Mouse (Mus musculus) forebrain, embryonic 13.5 days (tissue): ENCODE data around the gene Farp1. TPM values are rescaled to one million over a fixed set of nuclear protein-coding genes. Genes with fewer than 3 reads are reported as not detected.

Experiments used
- ATAC-seq: fragments of 200-750 bp; cut with Nextera tagmentation; 2 replicates; pipeline ENCODE4 v1.8.0; 2017
- H3K27ac ChIP-seq: fragments of 300-500 bp; sonication (generic); 2 replicates; pipeline ENCODE4 v1.5.1; 2015; ENCODE audit warnings: inconsistent platforms, mild to moderate bottlenecking, moderate library complexity
- H3K27me3 ChIP-seq: fragments of 300-500 bp; sonication (generic); 2 replicates; pipeline ENCODE4 v1.6.1; 2015; ENCODE audit warnings: mild to moderate bottlenecking, inconsistent platforms
- H3K36me3 ChIP-seq: fragments of 300-500 bp; sonication (generic); 2 replicates; pipeline ENCODE4 v1.6.1; 2015; ENCODE audit warnings: mild to moderate bottlenecking, inconsistent platforms; ENCODE audit not compliant: poor library complexity, severe bottlenecking
- H3K4me1 ChIP-seq: fragments of 300-500 bp; sonication (generic); 2 replicates; pipeline ENCODE4 v1.6.1; 2015; ENCODE audit warnings: inconsistent platforms
- H3K4me2 ChIP-seq: fragments of 300-500 bp; sonication (generic); 2 replicates; pipeline ENCODE4 v1.6.1; 2015; ENCODE audit warnings: inconsistent platforms, mild to moderate bottlenecking, moderate library complexity
- H3K4me3 ChIP-seq: fragments of 300-500 bp; sonication (generic); 2 replicates; pipeline ENCODE4 v1.5.1; 2015; ENCODE audit warnings: mild to moderate bottlenecking, inconsistent platforms
- H3K9ac ChIP-seq: fragments of 300-500 bp; sonication (generic); 2 replicates; pipeline ENCODE4 v1.6.1; 2015; ENCODE audit warnings: mild to moderate bottlenecking, inconsistent platforms
- H3K9me3 ChIP-seq: fragments of 300-500 bp; sonication (generic); replicated peaks from 2 replicates; pipeline ENCODE4 v1.6.1; 2016; ENCODE audit warnings: inconsistent platforms
- WGBS: fragments of 180-500 bp; shearing (Covaris S2); methylation state at CpG from one replicate; pipeline ENCODE4 v1.1.7; 2015; 5-methylcytosine and 5-hydroxymethylcytosine counted together
- polyA plus RNA-seq: library from polyadenylated mRNA; unstranded; fragments of >200 nt; fragmentation: Nextera tagmentation; extraction: Ambion mirVana; gene quantifications from 2 replicates; pipeline ENCODE4 v1.2.1, GENCODE M21; 2015

Farp1 gene
- polyA plus RNA-seq, 1 experiment from 2014 or later, result 15.9 TPM

DNA sequence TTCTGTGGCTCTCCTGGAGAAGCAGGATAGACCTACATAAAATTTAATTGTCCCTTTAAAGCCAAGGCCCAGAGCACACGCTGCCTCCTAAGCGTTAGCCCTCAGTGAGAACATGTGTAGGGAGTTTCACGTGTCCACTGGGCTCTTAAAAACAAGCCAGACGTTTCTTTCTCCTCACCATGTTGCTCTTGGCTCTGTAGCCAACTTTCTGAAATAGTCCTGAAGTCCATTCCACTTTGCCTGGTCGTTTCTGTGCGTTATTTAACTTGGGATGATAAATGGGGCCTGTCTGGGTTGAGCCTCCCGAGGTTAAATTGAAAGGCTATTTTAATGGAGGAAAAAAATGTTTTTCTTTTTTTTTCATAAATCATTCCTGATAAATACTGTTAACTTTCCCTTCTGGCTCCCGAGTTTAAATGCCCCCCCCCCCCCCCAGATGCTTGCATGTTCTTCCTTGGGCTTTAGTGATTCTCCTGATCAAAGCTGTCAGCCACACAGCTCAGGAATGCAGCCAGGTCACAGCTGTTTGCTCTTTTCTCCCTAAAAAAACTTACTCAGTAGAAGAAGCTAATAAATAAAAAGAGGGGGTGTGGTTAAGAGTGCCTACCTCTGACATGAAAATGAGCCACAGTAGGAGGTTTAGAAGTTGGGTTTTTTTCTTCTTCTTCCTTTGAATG lies 73.6 kb downstream of the Farp1 start:
- 22% methylated on average over 8 of the region's 8 CpGs for WGBS
- H3K27ac ChIP-seq, result peak overlapping the region; percentile 40
- H3K4me2 ChIP-seq, result no peak overlapping the region
- peaks cover 1% of the 10 kb centered on the region; the same call in 1 of the 2 replicates for H3K36me3 ChIP-seq
- H3K9me3 ChIP-seq, result no peaks in the 10 kb centered on the region
- no peak for ATAC-seq
- peaks cover 29% of the 10 kb centered on the region for H3K4me1 ChIP-seq
- no peak overlapping the region for H3K4me3 ChIP-seq
- H3K27me3 ChIP-seq, result no peaks in the 10 kb centered on the region
- H3K9ac ChIP-seq, result no peak overlapping the region; the same call in 1 of the 2 replicates

DNA sequence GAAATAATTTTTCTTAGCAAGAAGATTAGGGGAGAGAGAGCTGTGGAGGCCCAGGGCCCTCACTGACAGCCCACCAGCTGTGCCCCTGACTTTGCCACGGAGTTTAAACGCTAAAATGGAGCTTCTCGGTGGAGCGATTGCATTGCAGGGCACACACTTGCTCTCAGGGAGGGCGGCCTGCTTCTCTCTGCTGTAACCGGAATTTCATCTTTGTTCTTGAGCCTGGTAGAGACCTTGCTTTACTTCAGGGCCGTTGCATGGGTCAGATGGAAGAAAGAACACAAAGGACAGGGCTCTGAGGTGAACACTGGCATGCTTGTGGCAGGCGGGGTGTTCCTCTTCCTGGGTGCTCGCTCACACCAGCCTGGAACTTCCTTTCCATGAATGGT lies 74.1 kb downstream of the Farp1 start:
- no peak overlapping the region for H3K4me2 ChIP-seq
- ATAC-seq, result no peak
- no peaks in the 10 kb centered on the region for H3K36me3 ChIP-seq
- no peaks in the 10 kb centered on the region for H3K27me3 ChIP-seq
- no peaks in the 10 kb centered on the region for H3K9me3 ChIP-seq
- no peak overlapping the region for H3K4me3 ChIP-seq
- 18% methylated on average over 9 of the region's 9 CpGs for WGBS
- H3K9ac ChIP-seq, result no peak overlapping the region; the same call in 1 of the 2 replicates
- H3K4me1 ChIP-seq, result peaks cover 28% of the 10 kb centered on the region
- peak overlapping the region; percentile 40 for H3K27ac ChIP-seq

DNA sequence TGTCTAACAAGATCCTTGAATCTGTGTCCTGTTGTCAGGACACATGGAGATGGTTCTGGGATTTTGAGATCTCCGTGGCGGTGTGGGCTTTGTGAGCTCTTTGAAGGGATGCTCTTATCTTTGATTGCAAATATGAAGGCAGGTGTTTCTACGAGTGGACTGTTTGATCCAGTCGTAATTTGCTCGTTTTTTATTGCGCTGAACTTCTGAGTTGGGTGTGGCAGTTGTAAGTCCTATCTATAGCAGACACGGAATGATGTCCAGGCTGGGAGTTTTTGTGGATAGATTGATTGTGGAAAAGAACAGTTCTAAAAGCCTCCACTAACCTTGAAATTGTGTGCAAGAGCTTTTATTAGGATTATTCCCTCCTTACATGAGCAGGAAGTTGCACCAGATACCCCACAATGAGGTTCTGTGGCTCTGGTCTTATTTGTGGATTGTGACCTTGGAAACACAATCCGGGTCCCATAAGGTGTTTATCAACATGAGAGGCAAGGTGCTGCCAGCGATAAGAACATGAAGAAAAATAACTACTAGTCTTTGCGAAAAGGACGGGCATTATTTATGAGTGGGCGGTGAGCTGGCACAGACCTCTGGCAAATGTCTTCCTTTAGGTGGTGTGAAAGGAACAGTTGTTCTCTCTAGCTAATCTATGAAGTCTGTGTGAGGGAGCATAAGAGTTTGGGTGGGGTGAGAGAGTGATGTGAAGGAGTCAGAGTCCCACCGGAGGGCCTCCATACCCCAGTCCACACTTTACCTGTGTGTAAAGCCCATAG lies 75.7 kb downstream of the Farp1 start:
- WGBS, result 95% methylated on average over 13 of the region's 13 CpGs
- Histone ChIP-seq H3K36me3 (peaks cover 6% of the 10 kb centered on the region; the same call in 1 of the 2 replicates), H3K27ac (no peak overlapping the region), H3K4me1 (peaks cover 28% of the 10 kb centered on the region), H3K9ac (no peak overlapping the region), H3K4me2 (no peak overlapping the region), H3K9me3 (no peaks in the 10 kb centered on the region), H3K27me3 (no peaks in the 10 kb centered on the region), H3K4me3 (no peak overlapping the region)
- ATAC-seq, result no peak

DNA sequence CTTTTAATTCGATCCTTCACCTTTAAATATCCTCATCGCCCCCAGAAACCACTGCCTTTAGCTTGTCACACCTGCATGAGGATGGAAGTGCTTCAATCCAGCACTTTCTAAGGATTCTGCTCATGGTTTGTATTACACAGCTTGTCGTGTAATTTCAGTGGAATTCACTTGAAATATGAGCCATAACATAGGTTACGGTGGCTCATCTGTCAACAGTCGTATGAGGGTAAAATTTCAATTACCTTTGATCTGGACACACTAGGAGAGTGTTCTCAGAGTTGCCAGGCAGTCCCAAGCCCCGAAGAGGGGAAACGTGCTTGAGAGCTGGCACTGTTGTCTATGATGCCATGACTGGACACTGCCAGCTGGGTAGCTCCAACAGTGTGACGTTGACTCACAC lies 77.1 kb downstream of the Farp1 start:
- Histone ChIP-seq H3K36me3 (peaks cover 8% of the 10 kb centered on the region; the same call in 1 of the 2 replicates), H3K4me1 (peaks cover 21% of the 10 kb centered on the region), H3K9ac (no peak overlapping the region), H3K4me3 (no peak overlapping the region), H3K4me2 (no peak overlapping the region), H3K27me3 (no peaks in the 10 kb centered on the region), H3K9me3 (no peaks in the 10 kb centered on the region), H3K27ac (no peak overlapping the region)
- WGBS, result 95% methylated on average over 8 of the region's 8 CpGs
- ATAC-seq, result no peak

DNA sequence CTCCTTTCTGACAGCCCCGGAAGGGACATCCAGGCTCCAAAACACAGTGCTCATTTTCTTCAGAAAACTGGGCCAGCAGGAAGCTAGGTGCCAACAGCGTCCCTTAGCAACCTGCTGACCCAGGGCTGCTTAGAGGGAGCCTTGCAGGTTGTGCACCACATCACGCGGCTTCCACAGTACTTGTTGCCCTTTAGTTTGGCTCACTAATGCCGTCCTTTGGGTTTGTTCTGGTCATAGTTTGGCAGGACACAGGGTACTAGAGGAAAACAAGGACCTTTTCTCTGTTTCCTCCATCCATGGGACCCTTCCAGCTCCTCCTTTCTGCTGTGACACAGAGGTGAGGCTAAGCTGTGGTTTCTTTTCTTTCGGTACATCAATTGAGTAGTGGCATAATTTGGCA lies 78.8 kb downstream of the Farp1 start:
- Histone ChIP-seq H3K4me1 (peaks cover 6% of the 10 kb centered on the region), H3K36me3 (peaks cover 8% of the 10 kb centered on the region; the same call in 1 of the 2 replicates), H3K9ac (no peak overlapping the region), H3K27ac (no peak overlapping the region), H3K27me3 (no peaks in the 10 kb centered on the region), H3K4me2 (no peak overlapping the region), H3K9me3 (no peaks in the 10 kb centered on the region), H3K4me3 (no peak overlapping the region)
- ATAC-seq, result no peak
- WGBS, result 79% methylated on average over 6 of the region's 6 CpGs

DNA sequence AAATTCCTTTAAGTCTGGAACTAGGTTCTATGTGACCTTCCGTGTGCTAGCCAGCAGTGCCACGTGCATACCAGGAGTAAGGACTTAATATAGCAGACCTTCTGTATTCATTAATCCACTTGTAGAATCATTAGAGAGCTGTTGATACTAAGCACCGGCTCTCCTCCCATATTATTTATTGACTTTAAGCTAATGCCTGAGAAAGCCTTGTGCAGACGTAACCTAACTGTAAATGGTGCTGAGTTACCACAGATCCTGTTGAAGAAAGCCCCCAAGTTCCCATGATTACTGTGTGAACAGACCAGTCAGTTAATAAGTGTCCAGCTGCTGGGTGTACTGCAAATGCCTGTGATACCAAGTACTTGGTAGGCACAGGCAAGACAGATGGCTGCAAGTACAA lies 81.7 kb downstream of the Farp1 start:
- 90% methylated on average over 4 of the region's 4 CpGs for WGBS
- H3K4me3 ChIP-seq, result no peak overlapping the region
- H3K9ac ChIP-seq, result no peak overlapping the region
- H3K27ac ChIP-seq, result no peak overlapping the region
- no peaks in the 10 kb centered on the region for H3K9me3 ChIP-seq
- no peaks in the 10 kb centered on the region for H3K27me3 ChIP-seq
- H3K36me3 ChIP-seq, result peaks cover 12% of the 10 kb centered on the region; the same call in 1 of the 2 replicates
- H3K4me1 ChIP-seq, result no peaks in the 10 kb centered on the region
- ATAC-seq, result no peak
- H3K4me2 ChIP-seq, result no peak overlapping the region

DNA sequence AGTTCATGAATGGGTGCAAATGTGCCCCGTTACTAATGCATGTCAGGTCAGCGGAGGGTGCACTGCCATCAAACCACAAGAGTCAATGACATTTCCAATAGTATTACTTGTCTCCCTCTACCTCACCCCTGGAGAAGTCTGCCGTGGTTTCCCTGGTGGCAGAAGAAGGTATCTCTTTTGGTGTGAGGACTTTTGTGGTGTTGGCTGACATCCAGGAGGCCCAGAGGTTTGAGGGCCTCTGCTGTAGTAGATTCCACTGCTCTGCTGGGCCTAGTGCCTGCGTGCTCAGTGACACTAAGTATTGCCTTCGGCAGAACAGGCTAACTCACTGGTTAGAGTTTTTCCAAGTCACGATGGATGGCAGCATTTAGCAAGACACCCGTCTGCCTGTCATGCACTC lies 83.9 kb downstream of the Farp1 start:
- H3K4me3 ChIP-seq, result no peak overlapping the region
- H3K27ac ChIP-seq, result no peak overlapping the region
- H3K4me1 ChIP-seq, result 0 out of 2 replicates have a peak, but pooled peaks cover 3% of the 10 kb centered on the region
- H3K36me3 ChIP-seq, result peaks cover 12% of the 10 kb centered on the region; the same call in 1 of the 2 replicates
- H3K9me3 ChIP-seq, result no peaks in the 10 kb centered on the region
- H3K27me3 ChIP-seq, result no peaks in the 10 kb centered on the region
- ATAC-seq, result no peak
- H3K9ac ChIP-seq, result no peak overlapping the region
- 80% methylated on average over 7 of the region's 7 CpGs for WGBS
- no peak overlapping the region for H3K4me2 ChIP-seq

DNA sequence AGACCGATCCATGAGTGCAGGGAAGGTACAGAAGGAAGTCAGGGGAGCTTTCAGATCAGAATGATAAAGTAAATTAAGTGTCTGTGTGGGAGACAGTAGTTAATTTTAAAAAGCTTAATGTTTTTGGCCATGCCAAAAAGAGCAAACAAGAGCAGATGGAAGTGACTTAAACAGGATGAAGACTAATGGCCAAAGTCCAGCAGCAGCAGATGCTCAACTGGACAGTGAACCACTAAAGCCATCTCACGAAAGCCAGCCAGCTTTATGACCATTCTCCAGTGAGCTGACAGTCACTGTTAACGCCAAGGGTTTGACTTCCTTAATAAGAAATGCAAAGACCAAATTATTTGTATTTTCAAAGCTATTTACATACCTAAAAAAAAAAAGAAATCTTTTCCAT lies 86.7 kb downstream of the Farp1 start:
- ATAC-seq, result no peak
- H3K9me3 ChIP-seq, result no peaks in the 10 kb centered on the region
- no peak overlapping the region for H3K27ac ChIP-seq
- H3K36me3 ChIP-seq, result 0 out of 2 replicates have a peak, but pooled peaks cover 4% of the 10 kb centered on the region
- H3K27me3 ChIP-seq, result no peaks in the 10 kb centered on the region
- H3K4me2 ChIP-seq, result no peak overlapping the region
- WGBS, result 87% methylated on average over 3 of the region's 3 CpGs
- no peak overlapping the region for H3K4me3 ChIP-seq
- H3K4me1 ChIP-seq, result 0 out of 2 replicates have a peak, but pooled peaks cover 3% of the 10 kb centered on the region
- H3K9ac ChIP-seq, result no peak overlapping the region

DNA sequence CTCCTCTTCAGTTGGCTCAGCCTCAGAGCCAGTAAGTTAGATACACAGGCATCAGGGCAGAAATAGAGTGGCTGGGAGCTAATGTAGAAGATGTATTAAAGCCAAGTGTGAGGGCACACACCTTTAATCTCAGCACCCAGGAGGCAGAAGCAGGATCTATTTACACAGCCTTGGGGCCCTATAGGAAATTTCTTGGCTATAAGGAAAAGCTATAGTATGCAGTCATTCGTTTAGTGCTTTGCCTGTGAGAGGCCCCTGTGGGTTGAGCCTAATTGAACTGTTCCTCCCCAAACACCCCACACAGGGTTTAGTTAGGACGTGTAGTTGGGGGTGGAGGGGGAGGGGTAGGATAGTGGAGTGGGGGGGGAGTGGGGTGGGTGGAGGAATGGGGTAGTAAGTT lies 87.9 kb downstream of the Farp1 start:
- Histone ChIP-seq H3K27me3 (no peaks in the 10 kb centered on the region), H3K4me2 (no peak overlapping the region), H3K9me3 (no peaks in the 10 kb centered on the region), H3K4me3 (no peak overlapping the region), H3K36me3 (0 out of 2 replicates have a peak, but pooled peaks cover 4% of the 10 kb centered on the region), H3K9ac (no peak overlapping the region), H3K27ac (no peak overlapping the region), H3K4me1 (0 out of 2 replicates have a peak, but pooled peaks cover 3% of the 10 kb centered on the region)
- WGBS, result 11% methylated on average over 2 of the region's 2 CpGs
- ATAC-seq, result no peak

DNA sequence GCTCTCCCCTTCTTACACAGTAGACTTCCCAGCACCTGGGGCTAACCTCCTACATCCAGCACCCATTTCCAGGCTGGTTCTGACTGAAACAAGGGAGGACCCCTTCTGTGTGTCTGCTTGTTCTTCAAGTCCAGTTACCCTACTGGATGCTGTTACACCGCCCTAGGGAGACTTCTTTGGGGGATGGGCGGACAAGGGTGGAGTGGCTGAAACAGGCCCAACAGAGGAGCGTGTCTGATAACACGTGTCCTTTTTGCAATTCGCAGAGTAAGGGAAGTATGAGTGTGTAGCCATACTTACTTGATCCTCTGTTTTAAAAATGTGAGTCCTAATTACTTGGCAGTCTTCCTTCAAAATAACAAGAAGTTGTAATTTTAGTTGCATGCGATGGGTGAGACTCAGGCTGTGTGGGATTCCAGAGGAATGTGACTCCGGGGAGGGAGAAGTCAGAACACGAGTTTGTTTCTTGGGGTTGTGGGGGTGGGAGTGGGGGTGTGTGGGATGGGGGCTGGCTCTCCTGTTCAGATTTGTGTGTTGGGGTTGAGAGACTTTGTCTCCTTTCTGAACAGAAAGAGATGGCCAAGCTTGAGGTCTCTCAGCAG lies 89.5 kb downstream of the Farp1 start:
- Histone ChIP-seq H3K27ac (no peak overlapping the region), H3K9me3 (no peaks in the 10 kb centered on the region), H3K4me3 (no peak overlapping the region), H3K4me2 (no peak overlapping the region), H3K36me3 (0 out of 2 replicates have a peak, but pooled peaks cover 4% of the 10 kb centered on the region), H3K9ac (no peak overlapping the region), H3K27me3 (no peaks in the 10 kb centered on the region), H3K4me1 (peaks cover 10% of the 10 kb centered on the region)
- 90% methylated on average over 8 of the region's 8 CpGs for WGBS
- ATAC-seq, result no peak

DNA sequence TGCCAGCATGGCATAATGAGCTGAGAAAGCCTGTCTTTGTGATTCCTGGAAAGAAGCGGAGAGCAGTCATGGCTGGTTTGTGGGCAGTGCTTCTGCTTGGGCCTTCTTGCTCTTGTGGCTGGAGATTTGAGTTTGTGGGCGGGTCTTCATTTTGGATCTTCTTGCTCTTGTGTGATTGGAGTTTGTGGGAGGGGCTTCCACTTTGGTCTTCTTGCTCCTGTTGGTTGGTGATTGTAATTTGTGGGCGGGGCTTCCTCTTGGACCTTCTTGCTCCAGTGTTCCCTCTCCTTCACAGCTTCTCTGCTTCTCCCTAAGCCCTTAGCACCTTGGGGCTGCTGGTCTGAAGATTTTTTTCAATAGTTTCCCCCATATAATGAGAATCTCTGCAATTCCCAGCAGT lies 90.7 kb downstream of the Farp1 start:
- Histone ChIP-seq H3K4me2 (no peak overlapping the region), H3K4me1 (peaks cover 10% of the 10 kb centered on the region), H3K36me3 (no peaks in the 10 kb centered on the region), H3K4me3 (no peak overlapping the region), H3K27ac (no peak overlapping the region), H3K27me3 (no peaks in the 10 kb centered on the region), H3K9me3 (no peaks in the 10 kb centered on the region), H3K9ac (no peak overlapping the region)
- WGBS, result 82% methylated on average over 3 of the region's 3 CpGs
- ATAC-seq, result no peak

DNA sequence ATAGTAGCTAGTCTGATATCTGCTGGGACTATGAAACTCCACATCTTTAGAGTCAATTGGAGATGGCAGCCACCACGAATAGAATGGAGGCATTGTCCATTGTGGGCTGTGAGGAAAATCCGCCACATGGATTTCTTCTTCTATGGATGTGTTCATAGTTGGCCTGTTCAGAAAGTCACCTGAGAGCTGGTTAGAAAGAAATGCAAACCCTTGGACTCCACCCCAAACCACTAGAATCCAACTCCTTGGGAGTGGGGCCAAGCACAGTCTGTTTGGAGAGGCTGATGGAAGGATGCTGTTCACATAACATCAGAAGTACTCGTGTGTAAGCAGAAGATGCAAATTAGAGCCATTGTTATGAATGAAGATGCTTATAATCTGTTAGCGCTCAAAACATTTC lies 91.3 kb downstream of the Farp1 start:
- Histone ChIP-seq H3K9ac (no peak overlapping the region), H3K4me2 (no peak overlapping the region), H3K4me1 (peaks cover 10% of the 10 kb centered on the region), H3K27ac (no peak overlapping the region), H3K36me3 (no peaks in the 10 kb centered on the region), H3K27me3 (no peaks in the 10 kb centered on the region), H3K4me3 (no peak overlapping the region), H3K9me3 (no peaks in the 10 kb centered on the region)
- WGBS, result 81% methylated on average over 4 of the region's 4 CpGs
- no peak for ATAC-seq
